11 mouse cellular contexts compared by ENCODE assay signal in genomic region chr14:76526467-76526866, GRCm38 (mm10). TPM values are rescaled to one million over a fixed set of nuclear protein-coding genes. Genes with fewer than 3 reads are reported as not detected.
DNase-seq lines count a peak whose midpoint lies in the region; ATAC-seq and TF ChIP-seq lines count a peak whose summit lies in the region.
"Had no signal": no experiment of that assay in that cellular context is flagged by ENCODE, and none has a peak within 500 bp of the region (broad histone marks: within the 10 kb centered on the region; RNA-seq: fewer than 3 reads in every experiment).

No protein-coding gene starts in this region.

- H3K27ac ChIP-seq in kidney, embryonic 15.5 days: peak overlapping the region; percentile 83
- no peak overlapping the region for H3K27ac ChIP-seq in kidney, adult 2 months (ENCODE audit: insufficient read depth, low read depth, low read length)

- peaks cover 41% of the 10 kb centered on the region for H3K4me1 ChIP-seq in kidney, embryonic 15.5 days
- no peaks in the 10 kb centered on the region for H3K4me1 ChIP-seq in kidney, adult 2 months (ENCODE audit: control insufficient read depth, insufficient read depth, low read length)

- H3K27me3 ChIP-seq in kidney, embryonic 15.5 days: no peaks in the 10 kb centered on the region
- no peaks in the 10 kb centered on the region for H3K27me3 ChIP-seq in kidney, adult 2 months (replicated peaks; ENCODE audit: control insufficient read depth, insufficient read depth, low read length)
- H3K27me3 ChIP-seq: CH12.LX; limb, embryonic 13.5 days had no signal

- no peak for TF ChIP-seq POLR2A in kidney, adult 2 months (IDR thresholded peaks at IDR 0.05; ENCODE audit: low read depth, low read length)

- no peak overlapping the region for H3K4me3 ChIP-seq in kidney, embryonic 15.5 days (replicated peaks)
- H3K4me3 ChIP-seq in kidney, adult 2 months (ENCODE audit: insufficient read depth, low read depth, low read length): no peak overlapping the region
- H3K4me3 ChIP-seq: limb, embryonic 13.5 days had no signal

- intact Hi-C loops in gastrocnemius, postnatal 36 days (cut with DNase I): no loop called here
- intact Hi-C loops in heart, postnatal 36 days (cut with DNase I): no loop called here

- no peak for ATAC-seq in kidney, embryonic 15.5 days (replicated peaks; ENCODE audit: low FRiP score)
- ATAC-seq: inflammation-experienced regulatory T-cells, adult 6 months had no signal

- WGBS in kidney, embryonic 15.5 days: 78% methylated on average over 6 of the region's 6 CpGs
- WGBS in kidney, adult 2 months: 87% methylated on average over 6 of the region's 6 CpGs

- H3K9me3 ChIP-seq in kidney, embryonic 15.5 days (replicated peaks): no peaks in the 10 kb centered on the region
- H3K9me3 ChIP-seq: limb, embryonic 13.5 days had no signal

- H3K9ac ChIP-seq in kidney, embryonic 15.5 days: no peak overlapping the region

- no peak overlapping the region for H3K4me2 ChIP-seq in kidney, embryonic 15.5 days
- H3K4me2 ChIP-seq: limb, embryonic 13.5 days had no signal

- no peak for DNase-seq in kidney, adult 2 months
- DNase-seq in adipocyte (ENCODE audit: low spot score): peak; percentile 79
- peak; percentile 51 for DNase-seq in gastrocnemius, postnatal 36 days
- peak; percentile 39 to 43 for DNase-seq in heart, postnatal 36 days
- no peak for DNase-seq in cerebellum, adult 9-10 months
- no peak for DNase-seq in ovary, postnatal 14 days (ENCODE audit: low spot score)
- DNase-seq: lung, postnatal 4 days had no signal

- no peaks in the 10 kb centered on the region for H3K36me3 ChIP-seq in kidney, embryonic 15.5 days
- no peaks in the 10 kb centered on the region for H3K36me3 ChIP-seq in kidney, adult 2 months (ENCODE audit: control insufficient read depth, insufficient read depth, low read length)
- H3K36me3 ChIP-seq: limb, embryonic 13.5 days had no signal

- TF ChIP-seq CTCF in kidney, adult 2 months (conservative IDR thresholded peaks at IDR 0.05; ENCODE audit: insufficient read depth, insufficient read length, low read depth, low read length): no peak

RNA-seq across cellular contexts. Expression of gene Serp2, which starts 30.2 kb away (rescaled TPM):
- 10.3 and 11.1 TPM in 2 replicates for polyA plus RNA-seq in kidney, embryonic 15.5 days (2015; fragmentation: Nextera tagmentation; extraction: Ambion mirVana)
- polyA plus RNA-seq in kidney, adult 2 months (2012; rRNA removed): 1.0 and 2.0 TPM in 2 replicates
- under 1 TPM; 0.36 to 0.37 TPM for total RNA-seq in gastrocnemius, postnatal 36 days (2021)
- total RNA-seq in heart, postnatal 36 days (2021): under 1 TPM; 0.64 to 0.92 TPM
- total RNA-seq: CH12.LX had no signal

Comparison
In these comparisons a context has a peak if more than half of its experiments do, and no peak if none do; other contexts are left out.
1. DNase-seq: peak in adipocyte (single experiment), gastrocnemius, postnatal 36 days (2 of 2) and heart, postnatal 36 days (2 of 2); none in kidney, adult 2 months (single experiment), cerebellum, adult 9-10 months (single experiment) and ovary, postnatal 14 days (single experiment).